Mouse (Mus musculus) cortical plate, adult 2 months (tissue): ENCODE measurements around the gene Catspere2. TPM values are rescaled to one million over a fixed set of nuclear protein-coding genes. Genes with fewer than 3 reads are reported as not detected.
"Not testable (repeated sequence)": the region's sequence is repeated elsewhere in the genome, so short reads cannot be mapped to it uniquely, and the experiment has no call there.

Source experiments
- H3K27ac ChIP-seq: fragments of 200-500 bp; 2 replicates; pipeline ENCODE4 v1.5.1; 2012; ENCODE audit warnings: low read length, control low read depth, inconsistent platforms; ENCODE audit not compliant: insufficient read depth
- H3K4me1 ChIP-seq: fragments of 200-500 bp; 2 replicates; pipeline ENCODE4 v1.6.1; 2011; ENCODE audit warnings: low read length; ENCODE audit not compliant: control insufficient read depth, insufficient read depth
- H3K4me3 ChIP-seq: fragments of 200-500 bp; 2 replicates; pipeline ENCODE4 v1.5.1; 2011; ENCODE audit warnings: mild to moderate bottlenecking, low read length, control low read depth; ENCODE audit not compliant: insufficient read depth
- CTCF ChIP-seq: fragments of 200-500 bp; IDR thresholded peaks from 2 replicates; pipeline ENCODE4 v1.5.1; 2011; ENCODE audit warnings: mild to moderate bottlenecking, control low read depth, low read length; ENCODE audit not compliant: insufficient read depth; ENCODE audit errors: extremely low read depth
- POLR2A ChIP-seq: fragments of 200-500 bp; IDR thresholded peaks from 2 replicates; pipeline ENCODE4 v1.6.1; 2011; ENCODE audit warnings: mild to moderate bottlenecking, low read length, control low read depth; ENCODE audit not compliant: insufficient read depth; ENCODE audit errors: extremely low read depth
- polyA plus RNA-seq: library from polyadenylated mRNA; depleted of rRNA; stranded (reverse); fragments of >200 nt; gene quantifications from 2 replicates; pipeline ENCODE4 v1.2.3, GENCODE M21; 2012

The Catspere2 gene
- polyA plus RNA-seq, 1 experiment: 2.8 TPM

DNA sequence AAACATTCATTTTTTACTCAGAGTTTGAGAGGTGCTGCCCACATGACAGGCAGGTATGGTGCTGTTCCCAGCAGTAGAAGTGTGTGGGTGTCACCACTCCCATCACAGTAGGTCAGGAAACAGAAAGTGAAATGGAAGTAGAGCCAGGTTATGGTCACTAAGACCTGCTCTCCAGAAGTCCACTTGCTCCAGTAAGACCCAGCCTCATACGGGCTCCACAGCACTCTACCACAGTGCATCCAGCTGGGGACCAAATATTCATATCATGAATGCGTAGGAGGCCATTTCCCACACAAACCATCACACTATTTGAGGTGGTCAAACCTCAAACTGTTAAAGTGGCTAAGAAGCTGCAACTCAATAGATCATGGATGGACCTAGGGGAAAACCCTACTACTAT is 199.0 kb downstream of the Catspere2 start:
- Histone ChIP-seq H3K4me1 (no peaks in the 10 kb centered on the region; the same call in 1 of the 2 replicates), H3K27ac (no peak overlapping the region), H3K4me3 (no peak overlapping the region)
- TF ChIP-seq POLR2A: no peak
- no peak for TF ChIP-seq CTCF

DNA sequence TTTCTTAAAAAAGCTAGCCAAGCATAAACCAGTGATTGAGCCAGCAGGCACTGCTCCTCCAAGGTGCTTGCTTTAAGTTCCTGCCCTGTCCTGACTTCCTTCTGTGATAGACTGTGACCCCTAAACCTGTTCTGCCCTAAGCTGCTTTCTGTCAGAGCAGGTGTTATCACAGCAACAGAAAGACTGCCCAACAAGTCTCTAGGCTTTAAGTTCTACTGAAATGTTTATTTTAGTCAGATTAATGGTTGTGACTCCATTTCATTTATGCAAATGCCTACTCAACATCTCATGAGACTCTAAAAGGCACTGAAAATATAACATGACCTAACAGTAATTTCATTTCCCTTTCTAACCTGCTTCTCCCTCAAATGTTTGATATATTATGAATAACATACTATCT is 202.4 kb downstream of the Catspere2 start:
- no peak for TF ChIP-seq POLR2A
- no peak for TF ChIP-seq CTCF
- Histone ChIP-seq H3K27ac (no peak overlapping the region), H3K4me3 (no peak overlapping the region), H3K4me1 (no peaks in the 10 kb centered on the region; the same call in 1 of the 2 replicates)

DNA sequence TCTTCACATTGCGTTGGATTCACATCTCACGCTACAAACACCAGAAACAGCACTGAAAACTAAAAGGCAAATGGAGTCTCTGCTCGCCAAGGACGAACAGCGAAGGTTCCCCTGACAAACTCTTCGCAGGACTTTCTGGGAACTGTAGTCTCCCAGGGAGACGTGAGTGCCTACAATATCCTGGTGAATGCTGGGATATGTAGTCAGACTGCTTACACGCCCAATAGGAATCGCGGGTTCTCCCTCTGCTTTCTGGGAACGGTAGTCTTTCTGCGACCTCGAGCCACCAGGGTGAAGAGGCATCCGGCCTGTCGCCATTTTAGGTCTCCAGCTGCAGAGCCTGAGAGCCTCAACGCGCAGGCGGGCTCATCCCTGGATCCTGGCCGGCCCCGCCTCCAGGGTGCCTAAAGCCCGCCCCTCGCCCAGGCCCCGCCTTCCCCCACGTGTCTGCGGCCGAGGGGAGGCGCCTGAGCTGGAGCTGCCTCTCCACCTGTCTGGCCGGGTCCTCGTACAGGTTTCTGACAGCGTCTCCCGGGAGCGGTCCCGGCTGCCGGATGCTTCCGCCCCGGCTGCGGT is 204.1 kb downstream of the Catspere2 start, which contains the start of gene Desi2:
TSS of gene Desi2 (plus strand) at position 202 of the 576 bp plus-strand sequence.
- not testable (repeated sequence) for H3K27ac ChIP-seq, H3K4me1 ChIP-seq
- H3K4me3 ChIP-seq: peak within 1 kb of the TSS; percentile 49
- TF ChIP-seq POLR2A: peak; percentile 92

DNA sequence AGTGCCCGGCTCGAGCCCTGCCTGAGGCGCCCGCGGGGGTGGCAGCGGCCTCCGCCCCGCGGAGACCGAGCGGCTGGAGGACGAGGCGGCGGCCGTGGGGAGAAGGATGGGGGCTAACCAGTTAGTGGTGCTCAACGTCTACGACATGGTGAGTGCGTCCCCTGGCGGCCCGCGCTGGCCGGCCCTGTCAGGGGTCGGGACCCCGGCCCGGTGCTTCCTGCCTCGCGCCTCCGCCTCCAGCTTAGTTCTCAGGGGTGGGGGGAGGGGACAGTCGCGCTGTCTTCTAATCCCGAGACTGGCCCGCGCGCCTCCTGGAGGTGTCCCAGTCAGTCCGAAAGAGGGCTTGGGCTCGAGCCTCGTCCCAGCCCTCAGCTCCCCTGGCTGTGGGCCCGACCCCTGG is 204.6 kb downstream of the Catspere2 start:
- not testable (repeated sequence) for H3K27ac ChIP-seq, H3K4me1 ChIP-seq
- H3K4me3 ChIP-seq: peak overlapping the region; percentile 12

DNA sequence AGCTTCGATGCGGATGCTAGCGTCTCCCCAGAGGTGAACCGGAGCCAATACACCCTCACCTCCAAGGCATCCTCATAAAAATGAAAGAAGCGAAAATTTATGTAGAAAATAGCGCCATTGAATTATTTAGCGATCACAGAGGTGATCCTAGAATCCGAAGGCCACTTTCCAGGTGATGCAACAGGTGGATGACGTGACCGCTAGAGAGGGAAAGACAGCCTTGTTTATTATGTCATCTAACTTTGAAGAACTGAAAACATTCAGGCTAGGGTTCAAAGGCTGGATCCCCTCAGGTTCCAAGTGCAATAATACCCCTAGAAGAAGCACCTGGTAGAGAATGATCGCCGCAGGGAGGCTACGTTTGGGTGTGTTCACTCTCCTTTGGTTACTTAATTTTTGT is 205.2 kb downstream of the Catspere2 start:
- no peak overlapping the region for H3K27ac ChIP-seq
- H3K4me1 ChIP-seq: no peaks in the 10 kb centered on the region; the same call in 1 of the 2 replicates
- H3K4me3 ChIP-seq: peak overlapping the region; percentile 49
- TF ChIP-seq CTCF (no peak), POLR2A (no peak)

DNA sequence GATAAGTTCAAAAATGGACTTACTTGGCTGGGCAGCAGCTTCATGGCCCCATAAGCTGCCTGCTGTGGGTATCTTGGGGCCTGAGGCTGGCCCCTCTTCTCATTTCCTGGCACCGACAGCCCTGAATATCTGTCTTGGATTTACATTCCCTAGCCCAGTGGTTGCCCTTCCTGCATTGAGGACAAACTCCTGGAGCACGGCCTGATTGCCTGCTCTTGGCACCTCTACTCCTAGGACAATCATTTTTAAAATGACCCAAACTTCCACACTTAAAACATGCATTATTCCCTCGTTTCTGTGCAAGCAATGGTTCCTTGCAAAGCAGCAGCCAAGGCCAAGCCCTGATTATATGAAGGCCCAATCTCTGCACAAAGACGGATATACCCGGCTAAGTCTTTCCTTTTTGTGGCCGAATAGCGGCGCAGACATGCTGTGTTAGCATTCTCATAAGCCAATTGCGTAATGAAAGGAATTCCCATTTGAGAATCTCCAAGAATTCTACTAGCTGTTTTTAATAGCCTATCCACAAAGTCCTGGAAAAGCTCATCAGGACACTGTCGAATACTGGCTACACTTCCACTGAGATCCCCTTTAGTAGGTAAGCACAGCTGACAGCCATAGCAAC is 222.6 kb downstream of the Catspere2 start:
- Histone ChIP-seq H3K4me3 (no peak overlapping the region), H3K4me1 (no peaks in the 10 kb centered on the region), H3K27ac (no peak overlapping the region)
- no peak for TF ChIP-seq POLR2A
- TF ChIP-seq CTCF: no peak

DNA sequence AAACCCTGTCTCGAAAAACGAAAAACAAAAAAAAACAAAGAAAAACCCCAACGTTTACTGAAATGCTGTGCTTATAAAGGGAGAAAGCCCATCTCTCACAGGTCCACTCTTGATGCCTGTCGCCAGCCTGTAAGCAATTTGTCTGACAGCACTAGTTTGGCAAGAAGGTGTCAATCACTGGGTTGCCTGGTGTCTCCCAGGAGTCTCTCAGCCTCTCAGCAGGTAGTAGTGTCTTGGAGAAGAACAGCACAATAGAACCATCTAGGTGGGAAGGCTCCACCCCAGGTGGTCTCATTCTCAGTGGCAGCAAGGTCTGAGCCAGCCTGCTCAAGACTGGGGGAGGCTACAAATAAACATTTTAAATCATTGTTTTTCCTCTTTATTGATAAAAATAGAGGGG is 224.6 kb downstream of the Catspere2 start:
- H3K4me1 ChIP-seq, H3K27ac ChIP-seq, H3K4me3 ChIP-seq: not testable (repeated sequence)

DNA sequence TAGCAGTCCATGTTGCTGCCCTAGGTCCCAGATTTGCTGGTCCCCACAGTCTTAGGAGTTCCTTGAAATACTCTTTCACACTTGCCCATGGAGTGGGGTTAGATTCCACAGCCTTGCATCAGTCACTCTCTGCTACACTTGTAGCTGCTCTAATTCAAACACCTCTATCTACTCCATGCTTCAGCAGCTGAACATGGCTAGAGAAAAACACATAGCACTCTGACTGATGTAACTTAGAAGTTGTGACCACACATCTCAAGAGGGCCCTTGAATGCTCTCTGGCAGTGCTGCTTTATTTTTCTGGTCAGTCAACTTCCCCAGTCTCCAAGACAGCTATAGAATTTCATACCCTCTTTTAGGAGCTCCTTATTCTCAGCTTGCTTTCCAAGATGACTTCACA is 226.7 kb downstream of the Catspere2 start:
- Histone ChIP-seq H3K4me1 (no peaks in the 10 kb centered on the region), H3K27ac (no peak overlapping the region), H3K4me3 (no peak overlapping the region)
- no peak for TF ChIP-seq CTCF
- no peak for TF ChIP-seq POLR2A

DNA sequence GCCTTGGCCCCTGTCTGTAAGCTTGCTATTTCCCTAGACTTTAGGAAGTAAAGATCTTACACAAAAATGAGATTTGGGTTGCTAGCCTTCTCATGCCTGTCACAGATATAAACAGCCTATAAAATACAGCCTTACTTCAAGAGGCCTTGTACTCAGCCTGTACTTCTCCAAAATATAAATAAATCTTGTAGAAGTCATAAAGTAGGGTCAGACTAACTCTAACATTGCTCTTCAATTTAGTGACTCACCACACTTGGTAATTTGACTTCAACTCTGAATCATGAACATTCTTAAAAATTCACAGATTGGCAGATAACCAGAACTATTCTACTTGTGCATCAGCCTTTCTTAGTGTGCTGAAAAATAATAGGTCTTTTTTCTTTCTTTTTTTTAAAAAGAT is 233.9 kb downstream of the Catspere2 start:
- H3K4me3 ChIP-seq: no peak overlapping the region
- no peak overlapping the region for H3K27ac ChIP-seq
- H3K4me1 ChIP-seq: no peaks in the 10 kb centered on the region
- TF ChIP-seq POLR2A: no peak
- TF ChIP-seq CTCF: no peak

DNA sequence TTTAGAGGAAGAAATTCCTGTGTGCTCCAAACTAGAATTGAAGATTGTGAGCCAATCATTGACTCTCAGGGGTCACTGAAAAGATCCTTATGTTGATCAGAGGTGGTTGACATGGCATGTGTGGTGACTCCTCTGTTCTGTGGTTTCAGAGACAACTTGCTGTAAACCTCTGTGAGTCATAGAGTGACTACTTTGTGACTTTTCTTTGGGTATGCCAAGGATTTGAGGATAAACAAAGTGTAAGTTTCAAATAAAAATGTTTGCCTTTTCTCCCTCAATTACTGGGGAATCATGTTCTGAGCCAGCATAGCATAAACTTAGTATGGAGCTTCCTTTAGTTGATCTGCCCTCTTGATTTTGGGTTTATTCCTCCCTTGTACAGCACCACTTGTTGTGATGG is 235.1 kb downstream of the Catspere2 start:
- Histone ChIP-seq H3K27ac (no peak overlapping the region), H3K4me3 (no peak overlapping the region), H3K4me1 (no peaks in the 10 kb centered on the region)
- no peak for TF ChIP-seq POLR2A
- TF ChIP-seq CTCF: no peak
